Mouse (Mus musculus) ES-CJ7 (cell line): Measurements from ENCODE around the gene Defb30.

Experiments used
- DNase-seq: peaks from one replicate; pipeline ENCODE4 v3.0.0; 2011; ENCODE audit warnings: low read depth, low spot score

The Defb30 gene

GRCm38 (mm10) chr14:63049910-63050370 lies at the start of gene Defb30:
Defb30 (minus strand) TSS chr14:63049960.
- DNase-seq, result peak; percentile 77

DNA sequence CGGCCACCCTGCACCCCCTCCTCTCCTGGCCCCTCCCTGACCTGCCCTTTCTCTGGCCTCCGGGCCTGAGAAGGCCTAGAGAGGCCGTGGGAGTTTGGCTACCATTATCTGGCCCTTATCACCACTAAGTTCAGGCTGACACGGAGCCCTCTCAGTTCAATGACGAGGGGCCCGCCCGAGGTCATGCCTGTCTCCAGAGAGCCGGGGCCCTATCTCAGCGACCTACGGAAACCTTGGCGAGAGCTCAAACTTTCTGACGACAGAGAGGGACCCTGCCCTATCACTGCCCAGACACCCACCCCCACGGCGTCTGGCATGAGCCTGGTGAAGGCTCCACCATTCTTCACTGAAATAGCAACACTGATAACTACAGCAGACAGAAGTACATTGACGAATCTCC lies 17.9 kb upstream of the Defb30 start:
- no peak for DNase-seq

DNA sequence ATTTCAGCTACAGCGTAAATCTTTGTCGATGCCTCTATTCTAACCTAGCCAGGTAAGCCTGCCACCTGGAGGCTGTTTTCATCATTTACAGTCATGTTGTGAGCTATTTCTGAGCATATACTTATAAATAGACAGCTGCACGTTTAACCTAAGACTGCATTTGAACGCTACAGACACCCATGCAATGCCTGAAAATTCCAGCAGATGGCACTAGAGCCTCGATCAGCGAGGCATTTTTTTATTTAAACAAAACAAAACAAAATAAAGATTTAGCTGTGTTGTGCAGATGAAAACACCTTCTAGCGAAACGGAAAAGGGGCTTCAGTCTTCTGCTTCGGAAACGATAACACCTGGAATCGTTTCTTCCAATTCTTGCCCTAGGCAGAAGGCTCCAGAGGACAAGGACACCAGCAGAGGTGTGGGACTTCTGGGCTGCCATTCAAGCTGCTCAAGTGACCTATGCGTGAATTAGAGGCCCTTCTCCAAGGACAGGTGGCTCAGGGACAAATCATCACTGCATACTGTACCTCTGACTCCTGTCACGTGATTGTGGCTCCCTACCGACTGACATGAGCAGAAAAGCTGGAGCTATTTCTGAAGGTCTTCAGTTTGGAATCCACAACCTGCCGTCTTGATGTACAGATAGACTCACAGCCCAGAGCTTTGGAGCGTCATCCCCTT lies 17.0 kb upstream of the Defb30 start:
- peak; percentile 68 for DNase-seq

GRCm38 (mm10) chr14:63065391-63065790 lies 15.6 kb upstream of the Defb30 start:
- DNase-seq, result no peak

DNA sequence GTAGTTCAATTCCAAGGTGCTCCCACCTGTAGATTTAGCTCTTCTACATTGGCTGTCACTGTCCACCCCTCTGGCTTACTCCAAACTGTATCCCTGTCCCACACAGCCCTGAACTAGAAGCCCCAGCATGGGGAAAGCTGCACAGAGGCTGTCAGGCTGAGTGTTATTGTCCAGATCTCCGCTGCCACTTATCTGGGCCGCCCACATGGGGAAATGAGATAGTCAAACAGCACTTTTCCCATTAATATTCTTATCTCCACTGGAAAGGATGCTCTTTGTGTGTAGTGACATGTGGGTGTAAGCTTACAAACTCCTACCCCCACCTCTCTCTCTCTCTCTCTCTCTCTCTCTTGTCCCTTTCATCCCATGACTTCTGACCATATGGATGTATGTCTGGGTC lies 12.4 kb upstream of the Defb30 start:
- no peak for DNase-seq

- no peak for DNase-seq
Observed at GRCm38 (mm10) chr14:63060361-63060760, 10.6 kb upstream of the Defb30 start.

DNA sequence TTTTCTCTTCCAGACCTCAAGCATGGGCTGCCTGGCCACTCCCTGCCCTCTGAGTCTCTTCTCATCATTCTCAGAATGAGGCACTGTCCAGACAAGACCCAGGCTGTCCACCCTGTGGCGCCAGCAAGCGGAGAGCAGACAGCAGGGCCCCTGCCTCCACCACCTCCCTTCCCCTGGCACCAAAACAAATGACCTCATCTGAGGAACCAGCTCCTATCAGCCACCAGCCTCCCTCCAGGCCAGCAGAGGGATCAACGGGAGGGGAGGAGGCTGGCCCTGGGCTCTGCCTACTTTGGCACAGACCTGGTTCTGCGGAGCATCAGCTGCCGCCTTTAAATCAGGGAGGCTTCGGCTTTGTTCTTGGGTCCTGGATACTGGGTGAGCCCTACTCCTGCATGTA lies 5.0 kb upstream of the Defb30 start:
- no peak for DNase-seq

GRCm38 (mm10) chr14:63050769-63051168 lies 1.0 kb upstream of the Defb30 start:
- peak; percentile 89 for DNase-seq

- DNase-seq, result peak; percentile 37
Observed at GRCm38 (mm10) chr14:63046691-63047090, 3.1 kb downstream of the Defb30 start, which contains the start of gene Defb42. Defb42 (plus strand) TSS chr14:63046991.

DNA sequence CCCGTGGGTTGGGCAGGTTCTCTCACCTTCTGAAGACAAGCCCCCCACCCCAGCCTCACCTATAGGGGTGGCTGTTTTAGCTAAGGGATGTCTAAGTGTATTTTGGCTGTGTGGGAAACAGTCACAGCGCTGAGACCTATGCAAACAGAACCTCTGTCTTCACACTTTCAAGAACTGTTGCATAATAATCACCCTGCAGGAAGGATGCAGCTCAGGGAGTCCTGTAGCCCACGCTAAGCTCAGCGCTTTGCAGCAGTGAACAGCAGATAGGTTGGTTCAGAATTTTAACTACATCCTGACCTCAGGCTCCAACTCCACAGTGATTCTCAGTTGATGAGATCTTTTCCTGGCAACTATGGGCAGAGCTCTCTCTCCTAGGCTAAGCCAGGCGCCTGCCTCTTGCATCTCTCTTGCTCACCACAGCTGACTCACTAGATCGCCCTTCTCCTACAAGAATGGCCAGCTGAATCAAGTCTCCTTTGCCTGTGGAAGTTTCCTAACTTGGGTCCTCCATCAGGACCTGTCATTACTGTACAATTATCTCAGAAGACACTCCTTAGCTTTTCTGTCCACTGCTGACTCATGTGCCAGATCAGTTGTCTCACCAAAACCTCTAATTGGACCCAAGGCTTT lies 29.1 kb downstream of the Defb30 start:
- DNase-seq, result no peak

DNA sequence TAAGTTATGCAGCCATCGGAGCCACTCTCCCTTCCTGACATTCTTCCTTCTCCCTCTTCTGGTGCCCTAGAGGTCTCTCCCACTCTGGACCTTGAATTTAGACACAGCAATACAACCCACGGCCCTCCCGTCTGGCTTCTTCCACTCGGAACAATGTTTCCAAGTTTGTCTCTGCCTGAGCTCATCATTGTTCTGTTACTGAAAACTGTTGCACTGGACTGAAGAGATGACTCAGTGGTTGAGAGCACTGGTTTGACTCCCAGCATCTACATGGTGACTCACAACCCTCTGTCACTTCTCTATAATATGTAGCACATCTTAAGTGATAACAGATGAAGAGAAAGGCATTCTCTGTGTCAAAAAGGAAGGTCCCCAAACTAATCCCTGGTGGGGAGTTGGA lies 35.1 kb downstream of the Defb30 start:
- DNase-seq, result no peak

DNA sequence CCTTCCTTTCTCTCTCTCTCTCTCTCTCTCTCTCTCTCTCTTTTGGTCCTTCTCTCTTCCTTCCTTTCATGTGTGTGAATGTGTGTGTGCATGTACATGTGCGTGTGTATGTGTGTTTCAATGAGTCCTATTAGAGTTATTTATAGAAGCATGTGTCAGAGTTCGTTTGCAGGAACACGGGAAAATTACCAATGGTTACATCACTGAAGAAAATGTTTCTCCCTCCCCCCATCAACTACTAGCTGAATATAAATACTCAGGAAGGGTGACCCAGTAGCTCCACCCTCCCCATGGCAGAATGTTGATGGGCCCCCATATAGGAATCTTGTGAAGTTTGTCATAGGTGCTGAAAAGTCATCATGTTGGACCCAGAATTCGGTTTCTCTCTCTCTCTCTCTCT lies 36.7 kb downstream of the Defb30 start:
- no peak for DNase-seq

DNA sequence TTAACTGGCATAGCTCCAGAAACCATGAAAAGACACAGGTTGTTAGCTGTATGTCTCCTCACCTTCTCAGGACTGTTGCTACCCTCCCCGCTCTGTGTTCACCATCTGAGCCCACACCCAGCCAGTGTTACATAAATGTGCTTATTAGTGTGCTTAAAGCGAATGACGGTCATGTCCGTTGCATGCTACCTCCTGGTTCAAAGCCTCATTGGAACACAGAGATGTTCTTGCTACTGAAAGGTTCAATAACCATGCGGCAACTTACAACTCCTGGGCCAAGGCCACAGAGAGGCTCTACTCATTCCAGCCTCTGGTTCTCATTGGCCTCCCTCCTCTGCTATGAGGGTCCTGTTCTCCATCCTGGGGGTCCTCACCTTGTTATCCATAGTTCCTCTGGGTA lies 38.3 kb downstream of the Defb30 start, which contains the start of gene Defb43:
Defb43 (plus strand) TSS at position 301 of the 400 bp plus-strand sequence.
- DNase-seq, result no peak

- DNase-seq, result no peak
Observed at GRCm38 (mm10) chr14:63002588-63002987, 47.2 kb downstream of the Defb30 start.

DNA sequence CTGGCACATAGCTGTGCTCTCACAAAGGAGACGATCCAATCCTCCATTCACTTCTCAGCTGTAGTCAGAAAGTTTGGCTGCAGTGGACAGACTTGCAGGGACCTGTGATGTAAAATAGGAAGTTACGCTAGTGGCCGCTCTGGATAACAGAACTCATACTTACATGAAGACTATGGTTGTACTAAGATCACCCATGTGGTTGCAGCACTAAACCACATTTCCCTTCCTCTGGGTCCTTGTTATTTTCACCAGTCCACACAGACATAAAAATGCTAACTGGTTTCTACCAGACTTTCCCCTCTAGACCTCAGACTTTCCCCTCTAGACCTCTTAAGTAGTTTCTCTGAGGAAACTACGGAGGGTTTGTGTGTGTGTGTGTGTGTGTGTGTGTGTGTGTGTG lies 50.8 kb downstream of the Defb30 start:
- DNase-seq, result no peak

GRCm38 (mm10) chr14:62997777-62998176 lies 52.0 kb downstream of the Defb30 start, which contains the start of gene Defb47:
Defb47 (plus strand) TSS chr14:62998077.
- no peak for DNase-seq

GRCm38 (mm10) chr14:62991849-62992510 lies 57.8 kb downstream of the Defb30 start:
- no peak for DNase-seq

DNA sequence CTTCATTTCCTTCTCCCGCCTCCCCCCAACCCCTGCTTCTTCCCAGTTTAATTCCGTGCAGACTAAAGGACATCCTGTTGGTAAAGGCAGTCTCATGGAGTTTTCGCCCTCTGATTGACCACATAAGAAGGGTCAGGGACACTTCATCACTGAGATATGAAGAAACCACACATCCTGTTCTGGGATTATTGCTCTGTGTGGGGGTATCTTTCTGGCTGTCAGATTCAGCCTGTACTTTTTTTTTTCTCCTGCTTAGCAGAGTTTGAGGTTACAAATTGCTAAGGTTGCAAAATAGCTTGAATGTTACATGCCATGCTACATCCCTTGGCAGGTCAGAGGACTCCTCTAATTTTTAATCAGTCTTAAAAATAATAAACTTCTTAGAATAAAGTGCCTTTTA lies 58.5 kb downstream of the Defb30 start:
- no peak for DNase-seq

DNA sequence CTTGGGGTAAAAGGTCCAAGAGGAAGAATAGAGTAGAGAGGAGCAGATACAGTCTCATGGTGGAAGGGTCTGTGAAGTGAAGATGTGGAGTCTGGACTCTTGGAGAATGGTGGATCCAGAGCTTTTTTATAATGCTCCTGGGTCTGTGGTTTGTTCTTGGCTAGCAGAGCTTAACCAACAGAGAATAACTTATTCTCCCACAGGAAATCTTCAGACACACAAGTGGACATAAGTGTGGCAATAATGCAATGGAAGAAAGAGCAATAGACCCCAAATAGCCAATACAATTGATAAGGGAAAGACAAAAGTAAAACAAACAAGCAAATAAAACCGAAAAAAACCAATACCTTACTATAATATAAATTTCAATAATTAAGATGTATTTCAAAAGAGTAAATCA lies 65.3 kb downstream of the Defb30 start, which contains the start of gene Defb48:
Defb48 (minus strand) TSS at position 101 of the 400 bp plus-strand sequence.
- no peak for DNase-seq
